Mouse (Mus musculus): ENCODE data around the gene Ptprs. TPM values are rescaled to one million over a fixed set of nuclear protein-coding genes. Genes with fewer than 3 reads are reported as not detected.
A peak's percentile ranks its signal among the peaks of the same experiment; 100 is the strongest.

Ptprs gene
- polyA plus RNA-seq, 1 experiment from 2014 or later: 125 TPM

DNA sequence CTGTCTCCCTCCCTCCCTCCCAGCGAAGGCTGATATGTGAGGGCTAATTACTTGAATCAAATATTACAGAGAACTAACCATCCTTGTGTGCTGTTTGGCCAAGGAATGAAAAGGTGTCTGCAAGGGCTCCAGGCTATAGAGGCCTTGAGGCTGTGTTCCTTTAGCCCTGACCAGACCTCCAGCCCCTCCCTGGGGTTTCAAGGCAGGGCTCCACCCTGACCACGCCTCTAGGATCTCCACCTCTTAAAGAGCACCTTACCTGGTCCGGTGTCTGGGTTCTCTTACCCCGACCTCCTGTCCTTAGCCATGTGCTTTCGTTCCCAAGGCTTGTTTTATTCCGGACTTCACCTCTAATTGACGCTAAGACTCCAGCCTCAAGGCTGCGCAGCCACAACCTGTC is 66.5 kb downstream of the Ptprs start:
- WGBS: 46% methylated on average over 8 of the region's 8 CpGs
- no peak overlapping the region for H3K4me2 ChIP-seq
- no peak overlapping the region for H3K9ac ChIP-seq (ENCODE audit: low read length)
- peaks cover 11% of the 10 kb centered on the region; the same call in 1 of the 2 replicates for H3K4me1 ChIP-seq (ENCODE audit: control insufficient read depth, insufficient read depth, low read length)
- H3K4me3 ChIP-seq (ENCODE audit: low read depth, low read length): no peak overlapping the region
- no peak for DNase-seq (ENCODE audit: low spot score, missing footprints)
- no peaks in the 10 kb centered on the region for H3K9me3 ChIP-seq (ENCODE audit: control insufficient read depth, low read length)
- no peak for ATAC-seq (ENCODE audit: low FRiP score)
- H3K36me3 ChIP-seq (ENCODE audit: control insufficient read depth, insufficient read depth, low read length): peaks cover 35% of the 10 kb centered on the region
- H3K27ac ChIP-seq (ENCODE audit: low read depth, low read length): 0 out of 2 replicates have a peak overlapping the region, but pooled peaks have one; percentile 32
- H3K27me3 ChIP-seq (ENCODE audit: control insufficient read depth, insufficient read depth, low read length): no peaks in the 10 kb centered on the region

DNA sequence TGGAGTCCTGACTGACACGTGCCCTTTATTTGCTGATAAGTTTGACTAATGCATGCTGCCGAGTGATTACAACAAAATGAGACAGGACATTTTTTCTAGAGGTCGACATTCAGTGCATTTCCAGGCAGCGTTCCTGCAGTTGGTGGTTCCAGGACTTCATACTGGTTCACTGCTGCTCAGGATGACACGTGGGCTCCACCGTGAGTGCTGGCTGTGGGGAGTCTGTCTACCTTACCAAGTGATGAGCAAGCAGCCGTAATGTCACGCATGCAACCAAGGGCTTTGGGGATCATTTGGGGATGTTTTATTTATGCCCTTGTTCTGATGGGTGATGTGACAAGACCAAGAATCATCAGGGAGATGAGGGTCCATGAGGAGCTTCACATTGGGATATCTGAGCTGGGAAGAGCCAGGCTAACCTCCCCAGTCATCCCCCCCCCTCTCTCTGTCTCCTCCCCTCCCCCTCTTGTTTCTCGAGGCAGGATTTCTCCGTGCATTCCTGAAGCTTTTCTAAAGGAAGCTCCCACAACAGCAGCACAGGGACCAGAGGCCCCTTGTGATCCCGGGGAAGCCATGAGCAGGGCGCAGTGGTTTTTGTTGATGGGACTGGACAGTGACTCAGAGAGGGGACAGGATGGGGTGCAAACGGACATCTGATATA is 67.2 kb downstream of the Ptprs start:
- H3K27me3 ChIP-seq (ENCODE audit: control insufficient read depth, insufficient read depth, low read length): no peaks in the 10 kb centered on the region
- H3K4me1 ChIP-seq (ENCODE audit: control insufficient read depth, insufficient read depth, low read length): peaks cover 11% of the 10 kb centered on the region; the same call in 1 of the 2 replicates
- H3K9ac ChIP-seq (ENCODE audit: low read length): no peak overlapping the region
- peaks cover 28% of the 10 kb centered on the region for H3K36me3 ChIP-seq (ENCODE audit: control insufficient read depth, insufficient read depth, low read length)
- 59% methylated on average over 13 of the region's 13 CpGs for WGBS
- no peak overlapping the region for H3K4me2 ChIP-seq
- no peak overlapping the region for H3K4me3 ChIP-seq (ENCODE audit: low read depth, low read length)
- no peaks in the 10 kb centered on the region for H3K9me3 ChIP-seq (ENCODE audit: control insufficient read depth, low read length)
- peak overlapping the region; percentile 53; the same call in 1 of the 2 replicates for H3K27ac ChIP-seq (ENCODE audit: low read depth, low read length)
- ATAC-seq (ENCODE audit: low FRiP score) (no peak), DNase-seq (ENCODE audit: low spot score, missing footprints) (no peak)

GRCm38 (mm10) chr17:56407379-56407778 is 68.9 kb downstream of the Ptprs start:
- 0 out of 2 replicates have a peak, but pooled peaks have one; percentile 8 for ATAC-seq (ENCODE audit: low FRiP score)
- Histone ChIP-seq H3K4me3 (ENCODE audit: low read depth, low read length) (no peak overlapping the region), H3K4me1 (ENCODE audit: control insufficient read depth, insufficient read depth, low read length) (peaks cover 11% of the 10 kb centered on the region; the same call in 1 of the 2 replicates), H3K27me3 (ENCODE audit: control insufficient read depth, insufficient read depth, low read length) (no peaks in the 10 kb centered on the region), H3K4me2 (no peak overlapping the region), H3K27ac (ENCODE audit: low read depth, low read length) (no peak overlapping the region; the same call in 1 of the 2 replicates), H3K9ac (ENCODE audit: low read length) (no peak overlapping the region), H3K36me3 (ENCODE audit: control insufficient read depth, insufficient read depth, low read length) (peaks cover 15% of the 10 kb centered on the region), H3K9me3 (ENCODE audit: control insufficient read depth, low read length) (no peaks in the 10 kb centered on the region)
- 59% methylated on average over 8 of the region's 8 CpGs for WGBS
- no peak for DNase-seq (ENCODE audit: low spot score, missing footprints)

DNA sequence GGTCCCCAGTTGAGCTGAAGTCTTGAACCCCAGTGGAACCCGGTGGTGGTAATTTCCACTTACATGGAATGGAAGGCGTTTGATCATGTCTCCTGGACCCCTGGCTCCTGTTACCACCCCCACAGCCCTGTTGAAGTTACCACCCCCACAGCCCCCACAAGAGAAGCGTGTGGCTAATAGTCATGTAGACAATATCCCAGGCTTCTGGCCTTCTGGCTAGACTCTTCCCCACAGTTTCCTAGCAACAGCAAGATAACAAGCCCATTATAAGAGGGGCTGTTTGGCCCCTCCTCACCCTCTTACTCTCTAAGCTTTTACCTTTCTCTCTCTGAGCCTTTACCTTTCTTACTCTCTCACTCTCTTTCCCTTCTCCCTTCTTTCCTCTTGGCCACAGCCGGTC is 69.4 kb downstream of the Ptprs start:
- Histone ChIP-seq H3K27me3 (ENCODE audit: control insufficient read depth, insufficient read depth, low read length) (no peaks in the 10 kb centered on the region), H3K27ac (ENCODE audit: low read depth, low read length) (no peak overlapping the region), H3K9me3 (ENCODE audit: control insufficient read depth, low read length) (no peaks in the 10 kb centered on the region), H3K4me1 (ENCODE audit: control insufficient read depth, insufficient read depth, low read length) (peaks cover 11% of the 10 kb centered on the region; the same call in 1 of the 2 replicates), H3K36me3 (ENCODE audit: control insufficient read depth, insufficient read depth, low read length) (peaks cover 15% of the 10 kb centered on the region), H3K4me2 (no peak overlapping the region), H3K4me3 (ENCODE audit: low read depth, low read length) (no peak overlapping the region), H3K9ac (ENCODE audit: low read length) (no peak overlapping the region)
- WGBS: 61% methylated on average over 4 of the region's 4 CpGs
- ATAC-seq (ENCODE audit: low FRiP score): no peak
- DNase-seq (ENCODE audit: low spot score, missing footprints): no peak

GRCm38 (mm10) chr17:56405856-56406840 is 70.1 kb downstream of the Ptprs start:
- Histone ChIP-seq H3K4me1 (ENCODE audit: control insufficient read depth, insufficient read depth, low read length) (peaks cover 11% of the 10 kb centered on the region; the same call in 1 of the 2 replicates), H3K4me2 (no peak overlapping the region), H3K36me3 (ENCODE audit: control insufficient read depth, insufficient read depth, low read length) (peaks cover 13% of the 10 kb centered on the region), H3K4me3 (ENCODE audit: low read depth, low read length) (no peak overlapping the region), H3K27me3 (ENCODE audit: control insufficient read depth, insufficient read depth, low read length) (no peaks in the 10 kb centered on the region), H3K9me3 (ENCODE audit: control insufficient read depth, low read length) (no peaks in the 10 kb centered on the region), H3K27ac (ENCODE audit: low read depth, low read length) (no peak overlapping the region), H3K9ac (ENCODE audit: low read length) (no peak overlapping the region)
- no peak for DNase-seq (ENCODE audit: low spot score, missing footprints)
- ATAC-seq (ENCODE audit: low FRiP score): no peak
- WGBS: 93% methylated on average over 14 of the region's 14 CpGs

- no peaks in the 10 kb centered on the region for H3K9me3 ChIP-seq (ENCODE audit: control insufficient read depth, low read length)
- ATAC-seq (ENCODE audit: low FRiP score): no peak
- H3K9ac ChIP-seq (ENCODE audit: low read length): no peak overlapping the region
- H3K4me2 ChIP-seq: no peak overlapping the region
- 94% methylated on average over 3 of the region's 3 CpGs for WGBS
- no peak overlapping the region for H3K27ac ChIP-seq (ENCODE audit: low read depth, low read length)
- H3K4me3 ChIP-seq (ENCODE audit: low read depth, low read length): no peak overlapping the region
- H3K27me3 ChIP-seq (ENCODE audit: control insufficient read depth, insufficient read depth, low read length): no peaks in the 10 kb centered on the region
- DNase-seq (ENCODE audit: low spot score, missing footprints): no peak
- peaks cover 11% of the 10 kb centered on the region; the same call in 1 of the 2 replicates for H3K4me1 ChIP-seq (ENCODE audit: control insufficient read depth, insufficient read depth, low read length)
- H3K36me3 ChIP-seq (ENCODE audit: control insufficient read depth, insufficient read depth, low read length): peaks cover 19% of the 10 kb centered on the region
These were observed 70.9 kb downstream of the Ptprs start for GRCm38 (mm10) chr17:56405341-56405740.

DNA sequence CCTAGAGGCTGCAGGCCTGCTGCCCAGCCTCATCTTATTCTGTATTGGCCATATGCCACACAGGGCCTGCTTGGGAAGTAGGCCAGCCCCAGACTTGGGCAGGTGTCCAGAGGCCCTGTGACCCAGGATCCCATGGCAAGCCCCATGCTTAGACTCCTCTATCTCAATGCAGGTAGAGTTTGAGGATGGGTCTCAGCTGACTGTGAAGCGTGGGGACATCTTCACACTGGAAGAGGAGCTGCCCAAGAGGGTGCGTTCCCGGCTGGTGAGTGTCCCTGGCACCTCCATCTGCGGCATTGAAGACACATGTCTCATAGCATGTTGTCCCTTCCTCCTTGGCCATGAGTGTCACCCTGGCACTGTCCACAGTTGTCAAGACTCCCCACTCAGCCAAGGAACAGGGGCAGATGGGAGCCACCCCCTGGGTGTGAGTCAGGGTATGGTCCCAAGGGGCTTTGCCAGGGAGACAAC is 75.2 kb downstream of the Ptprs start:
- Histone ChIP-seq H3K4me3 (ENCODE audit: low read depth, low read length) (no peak overlapping the region), H3K9me3 (ENCODE audit: control insufficient read depth, low read length) (no peaks in the 10 kb centered on the region), H3K9ac (ENCODE audit: low read length) (no peak overlapping the region), H3K27me3 (ENCODE audit: control insufficient read depth, insufficient read depth, low read length) (no peaks in the 10 kb centered on the region), H3K36me3 (ENCODE audit: control insufficient read depth, insufficient read depth, low read length) (peaks cover 36% of the 10 kb centered on the region), H3K4me2 (no peak overlapping the region), H3K4me1 (ENCODE audit: control insufficient read depth, insufficient read depth, low read length) (no peaks in the 10 kb centered on the region), H3K27ac (ENCODE audit: low read depth, low read length) (no peak overlapping the region)
- ATAC-seq (ENCODE audit: low FRiP score): no peak
- 98% methylated on average over 4 of the region's 4 CpGs for WGBS
- DNase-seq (ENCODE audit: low spot score, missing footprints): no peak

GRCm38 (mm10) chr17:56400221-56400620 is 76.1 kb downstream of the Ptprs start:
- H3K4me2 ChIP-seq: no peak overlapping the region
- H3K9ac ChIP-seq (ENCODE audit: low read length): no peak overlapping the region
- DNase-seq (ENCODE audit: low spot score, missing footprints) (no peak), ATAC-seq (ENCODE audit: low FRiP score) (no peak)
- H3K27me3 ChIP-seq (ENCODE audit: control insufficient read depth, insufficient read depth, low read length): no peaks in the 10 kb centered on the region
- peaks cover 36% of the 10 kb centered on the region for H3K36me3 ChIP-seq (ENCODE audit: control insufficient read depth, insufficient read depth, low read length)
- 91% methylated on average over 3 of the region's 3 CpGs for WGBS
- no peaks in the 10 kb centered on the region for H3K4me1 ChIP-seq (ENCODE audit: control insufficient read depth, insufficient read depth, low read length)
- no peak overlapping the region for H3K27ac ChIP-seq (ENCODE audit: low read depth, low read length)
- no peaks in the 10 kb centered on the region for H3K9me3 ChIP-seq (ENCODE audit: control insufficient read depth, low read length)
- H3K4me3 ChIP-seq (ENCODE audit: low read depth, low read length): no peak overlapping the region

GRCm38 (mm10) chr17:56396051-56396450 is 80.2 kb downstream of the Ptprs start:
- no peaks in the 10 kb centered on the region for H3K9me3 ChIP-seq (ENCODE audit: control insufficient read depth, low read length)
- no peaks in the 10 kb centered on the region for H3K27me3 ChIP-seq (ENCODE audit: control insufficient read depth, insufficient read depth, low read length)
- no peak overlapping the region for H3K27ac ChIP-seq (ENCODE audit: low read depth, low read length)
- no peak overlapping the region for H3K9ac ChIP-seq (ENCODE audit: low read length)
- H3K4me1 ChIP-seq (ENCODE audit: control insufficient read depth, insufficient read depth, low read length): no peaks in the 10 kb centered on the region
- WGBS: 93% methylated on average over 6 of the region's 6 CpGs
- no peak for DNase-seq (ENCODE audit: low spot score, missing footprints)
- no peak overlapping the region for H3K4me2 ChIP-seq
- no peak for ATAC-seq (ENCODE audit: low FRiP score)
- H3K4me3 ChIP-seq (ENCODE audit: low read depth, low read length): no peak overlapping the region
- H3K36me3 ChIP-seq (ENCODE audit: control insufficient read depth, insufficient read depth, low read length): peaks cover 32% of the 10 kb centered on the region
